Mouse (Mus musculus): ENCODE results near the gene Mansc1. TPM values are rescaled to one million over a fixed set of nuclear protein-coding genes. Genes with fewer than 3 reads are reported as not detected.

Gene Mansc1
- 0.32 and 0.44 TPM in 2 replicates for total RNA-seq (2023)

DNA sequence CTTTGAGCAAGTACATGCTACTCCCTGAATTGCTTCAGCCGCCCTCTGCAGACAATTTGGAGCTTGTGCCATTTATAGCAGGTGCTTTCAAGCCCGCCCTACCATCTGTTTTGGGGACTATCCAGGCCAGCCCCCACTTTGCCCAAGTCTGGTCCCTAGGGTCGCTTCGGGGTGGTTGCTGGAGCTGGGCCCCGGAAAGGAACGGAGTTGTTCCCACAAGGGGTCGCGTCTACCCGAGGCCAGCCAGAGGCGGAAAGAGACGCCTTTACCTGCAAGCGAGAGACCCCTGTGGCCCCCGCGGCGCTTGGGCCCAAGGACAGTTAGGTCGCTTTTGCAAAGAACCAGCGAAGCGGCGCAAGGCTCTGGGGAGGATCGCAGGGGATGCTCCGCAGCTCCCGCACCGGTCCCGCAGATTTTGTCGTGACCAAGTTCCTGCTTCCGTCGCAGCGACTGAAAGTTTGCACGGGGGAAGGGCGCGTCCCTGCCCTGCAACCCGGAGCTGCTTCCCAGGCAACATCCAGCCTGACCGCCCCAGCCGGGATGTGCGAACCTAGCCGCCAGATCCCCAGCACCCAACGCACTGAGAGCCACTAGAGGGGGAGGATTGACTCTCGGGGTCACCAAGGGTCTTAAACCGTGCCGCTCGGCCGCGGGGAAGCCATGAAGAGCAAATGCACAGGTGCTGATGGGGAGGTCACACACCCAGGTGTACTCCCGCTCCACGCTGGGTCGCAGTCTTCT lies at the start of gene Mansc1:
TSS of gene Mansc1 (minus strand) at position 542 of the 741 bp plus-strand sequence.

DNA sequence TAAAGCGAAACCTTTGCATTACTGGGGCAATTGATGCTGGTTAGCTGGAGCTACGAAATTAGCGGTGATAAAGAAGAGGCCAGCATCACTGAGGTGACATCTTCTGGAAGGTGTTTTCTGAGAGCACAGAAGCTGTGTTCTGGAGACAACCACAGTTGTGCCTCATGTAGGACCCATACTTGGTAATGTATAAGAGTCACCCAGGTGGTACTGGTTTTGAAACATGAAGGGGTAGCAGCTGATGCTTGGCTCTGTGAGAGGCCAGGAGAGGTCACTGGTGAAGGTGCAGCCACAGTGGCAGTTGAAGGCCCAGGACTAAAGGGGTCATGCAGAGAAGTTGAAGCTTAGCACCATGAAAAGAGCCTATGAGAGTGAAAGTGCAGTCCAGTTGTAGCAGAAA lies 6.9 kb upstream of the Mansc1 start, which contains the start of gene Borcs5:
TSS of gene Borcs5 (plus strand) at position 301 of the 400 bp plus-strand sequence.

DNA sequence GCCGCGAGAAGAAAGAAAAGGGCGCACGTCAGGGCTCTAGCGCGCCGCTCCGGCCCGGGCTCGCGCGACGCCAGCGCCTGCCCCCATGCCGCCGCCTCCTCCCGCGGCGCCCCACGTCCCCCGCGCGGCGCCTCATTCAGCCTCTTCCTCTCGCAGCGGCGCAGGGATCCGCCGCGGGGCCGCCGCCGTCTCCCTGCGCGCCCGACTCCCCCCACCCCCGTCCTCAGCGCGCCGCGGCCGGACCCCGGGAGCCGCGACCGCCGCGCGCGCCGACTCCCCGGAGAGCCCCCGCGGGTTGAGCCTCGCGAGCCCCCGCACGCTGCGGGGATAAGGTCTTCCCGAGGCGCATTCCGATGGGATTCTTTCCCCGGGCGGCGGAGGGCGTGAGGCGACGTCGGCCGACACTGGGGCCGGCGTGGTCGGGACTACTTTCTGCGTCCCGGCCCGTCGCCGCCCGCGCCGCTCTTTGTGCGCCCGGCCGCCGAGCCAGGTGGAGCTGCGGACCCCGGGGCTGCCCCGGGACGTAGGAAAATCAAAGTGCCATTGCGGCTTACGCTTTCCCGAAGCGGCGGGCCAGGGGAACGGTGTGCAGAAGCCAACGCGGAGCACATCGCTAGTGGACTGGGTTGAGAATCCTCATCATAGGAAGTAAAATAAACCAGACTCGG lies 65.3 kb downstream of the Mansc1 start, which contains the start of gene Lrp6:
TSS of gene Lrp6 (minus strand) at position 148 of the 668 bp plus-strand sequence.

Other genes with a start within 250 kb of the Mansc1 start
- 0.38 TPM in 1 of 2 replicates, not detected in the other for gene Bcl2l14, start 236.2 kb downstream of the Mansc1 start, total RNA-seq (2023)
- 8.3 and 11.5 TPM in 2 replicates for gene Lrp6, start 65.5 kb downstream of the Mansc1 start, total RNA-seq (2023)
- 10.2 and 12.2 TPM in 2 replicates for gene Borcs5, start 7.0 kb upstream of the Mansc1 start, total RNA-seq (2023)
- gene Dusp16, start 160.1 kb upstream of the Mansc1 start, total RNA-seq (2023): 10.3 and 13.2 TPM in 2 replicates
- gene Crebl2, start 197.7 kb upstream of the Mansc1 start, total RNA-seq (2023): 7.4 and 11.3 TPM in 2 replicates

All from neutrophil, adult 65 days (primary cell).